13 mouse cellular contexts compared by ENCODE assay signal in the genomic region with DNA sequence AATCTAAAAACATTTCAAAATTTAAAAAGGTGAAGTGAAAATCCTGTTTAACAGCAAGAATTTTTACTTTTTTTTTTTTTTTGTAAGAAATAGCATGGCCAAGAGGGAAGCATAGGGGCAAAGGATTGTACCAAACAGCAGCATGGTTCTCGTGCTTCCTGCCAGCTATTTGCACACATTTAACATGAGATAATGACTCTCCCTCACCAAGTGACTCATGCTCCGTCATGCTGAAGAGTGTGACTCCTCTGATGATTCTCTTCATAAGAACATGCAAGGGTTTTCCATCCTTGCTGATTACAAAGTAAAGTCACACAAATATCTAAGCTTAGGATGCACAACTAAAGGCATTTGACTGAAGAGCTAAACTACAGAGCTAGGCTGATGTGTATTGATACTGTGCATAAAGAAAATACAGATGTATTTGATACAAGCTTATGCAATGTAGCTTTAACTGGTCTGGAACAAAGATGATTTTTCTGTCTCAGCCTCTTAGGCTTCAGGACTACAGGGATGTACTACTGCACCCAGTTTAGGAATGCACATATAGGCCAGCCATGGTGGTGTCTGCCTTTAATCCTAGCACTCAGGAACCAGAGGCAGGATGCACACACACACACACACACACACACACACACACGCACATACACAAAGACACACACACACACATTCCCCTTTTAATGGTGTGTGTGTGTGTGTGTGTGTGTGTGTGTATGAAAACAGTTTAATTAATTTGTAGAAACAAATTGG. TPM values are rescaled to one million over a fixed set of nuclear protein-coding genes. Genes with fewer than 3 reads are reported as not detected.
DNase-seq lines count a peak whose midpoint lies in the region; ATAC-seq and TF ChIP-seq lines count a peak whose summit lies in the region.
"Had no signal": no experiment of that assay in that cellular context is flagged by ENCODE, and none has a peak within 500 bp of the region (broad histone marks: within the 10 kb centered on the region; RNA-seq: fewer than 3 reads in every experiment).

No protein-coding gene starts in this region.

- no peaks in the 10 kb centered on the region for H3K9me3 ChIP-seq in midbrain, embryonic 13.5 days
- no peaks in the 10 kb centered on the region for H3K9me3 ChIP-seq in midbrain, embryonic 15.5 days
- no peaks in the 10 kb centered on the region for H3K9me3 ChIP-seq in MEL (replicated peaks; ENCODE audit: insufficient read depth, low read length)
- H3K9me3 ChIP-seq: hindbrain, embryonic 10.5 days had no signal

- no peak for TF ChIP-seq POLR2A in MEL (IDR thresholded peaks at IDR 0.05; ENCODE audit: control insufficient read depth in 1 of 2, insufficient read depth in 1 of 2, low read depth in 1 of 2, low read length in 2 of 2, poor library complexity in 1 of 2)

- H3K27me3 ChIP-seq in midbrain, embryonic 13.5 days, result no peaks in the 10 kb centered on the region
- no peaks in the 10 kb centered on the region for H3K27me3 ChIP-seq in midbrain, embryonic 15.5 days (replicated peaks)
- peaks cover 0 to 1% of the 10 kb centered on the region in 2 experiments; a peak in 3 of 4 replicates for H3K27me3 ChIP-seq in MEL (ENCODE audit: control insufficient read depth in 1 of 2, insufficient read depth in 2 of 2, low read length in 2 of 2)

- no peak overlapping the region for H3K9ac ChIP-seq in midbrain, embryonic 13.5 days (replicated peaks)
- no peak overlapping the region for H3K9ac ChIP-seq in midbrain, embryonic 15.5 days
- H3K9ac ChIP-seq in MEL (ENCODE audit: control insufficient read depth, low read depth, low read length, poor library complexity, severe bottlenecking), result no peak overlapping the region

- TF ChIP-seq CTCF in MEL (IDR thresholded peaks at IDR 0.05 in 2 of 3, conservative IDR thresholded peaks at IDR 0.05 in 1 of 3; ENCODE audit: control insufficient read depth in 1 of 3, insufficient read depth in 1 of 3, low read depth in 2 of 3, low read length in 3 of 3, poor library complexity in 1 of 3, severe bottlenecking in 1 of 3), result no peak

- ATAC-seq in midbrain, embryonic 13.5 days, result 0 out of 2 replicates have a peak, but pooled peaks have one; percentile 20
- no peak; the same call in 1 of the 2 replicates for ATAC-seq in midbrain, embryonic 15.5 days (replicated peaks)
- peak; percentile 53 for ATAC-seq in megakaryocyte, adult 5-6 weeks (ENCODE audit: poor library complexity, severe bottlenecking)

- H3K79me2 ChIP-seq in MEL (ENCODE audit: control insufficient read depth, insufficient read depth, low read length, poor library complexity), result no peaks in the 10 kb centered on the region

- H3K27ac ChIP-seq in midbrain, embryonic 13.5 days, result no peak overlapping the region
- H3K27ac ChIP-seq in midbrain, embryonic 15.5 days, result no peak overlapping the region
- no peak overlapping the region for H3K27ac ChIP-seq in MEL (ENCODE audit: control insufficient read depth, low read depth, low read length)
- H3K27ac ChIP-seq: heart, adult 2 months; hindbrain, embryonic 10.5 days had no signal

- no peak for TF ChIP-seq RAD21 in MEL (IDR thresholded peaks at IDR 0.05; ENCODE audit: low read depth, low read length)

- DNase-seq in B cell, adult 2 months, result peak; percentile 42 to 46
- peak; percentile 11 for DNase-seq in MEL (ENCODE audit: low read depth, low spot score)
- DNase-seq in cerebellum, postnatal 14 days, result no peak
- no peak for DNase-seq in ovary, postnatal 14 days (ENCODE audit: low spot score)
- DNase-seq: adrenal gland, adult 8-10 months; cerebellum, adult 8-10 months; heart, adult 2 months; kidney, adult 9 months; lung, postnatal 14 days had no signal

- no peaks in the 10 kb centered on the region for H3K36me3 ChIP-seq in midbrain, embryonic 13.5 days
- no peaks in the 10 kb centered on the region for H3K36me3 ChIP-seq in midbrain, embryonic 15.5 days (replicated peaks)
- H3K36me3 ChIP-seq in MEL (ENCODE audit: control insufficient read depth in 1 of 2, insufficient read depth in 2 of 2, low read length in 2 of 2), result no peaks in the 10 kb centered on the region
- H3K36me3 ChIP-seq: hindbrain, embryonic 10.5 days had no signal

- no peak overlapping the region for H3K4me3 ChIP-seq in midbrain, embryonic 13.5 days (replicated peaks)
- H3K4me3 ChIP-seq in midbrain, embryonic 15.5 days, result no peak overlapping the region
- no peak overlapping the region for H3K4me3 ChIP-seq in MEL (ENCODE audit: control insufficient read depth in 1 of 2, insufficient read depth in 1 of 2, low read depth in 2 of 2, low read length in 2 of 2)
- H3K4me3 ChIP-seq: heart, adult 2 months; hindbrain, embryonic 10.5 days had no signal

- TF ChIP-seq EP300 in MEL (IDR thresholded peaks at IDR 0.05; ENCODE audit: low read depth in 1 of 2, low read length in 2 of 2), result no peak

- WGBS in midbrain, embryonic 13.5 days, result 73% methylated on average over 3 of the region's 3 CpGs
- WGBS in midbrain, embryonic 15.5 days, result 72% methylated on average over 3 of the region's 3 CpGs

- H3K4me2 ChIP-seq in midbrain, embryonic 13.5 days (replicated peaks), result no peak overlapping the region
- H3K4me2 ChIP-seq in midbrain, embryonic 15.5 days, result no peak overlapping the region

- no peaks in the 10 kb centered on the region for H3K4me1 ChIP-seq in midbrain, embryonic 13.5 days (replicated peaks)
- H3K4me1 ChIP-seq in midbrain, embryonic 15.5 days, result no peaks in the 10 kb centered on the region
- no peaks in the 10 kb centered on the region for H3K4me1 ChIP-seq in MEL (ENCODE audit: control insufficient read depth in 1 of 2, insufficient read depth in 2 of 2, low read length in 2 of 2)
- H3K4me1 ChIP-seq: hindbrain, embryonic 10.5 days had no signal

TF ChIP-seq in MEL, 35 proteins besides CTCF, POLR2A, EP300 and RAD21:
- no peak for TF ChIP-seq MYC (IDR thresholded peaks at IDR 0.05; ENCODE audit: low read depth, low read length)
- TF ChIP-seq ETS1 (IDR thresholded peaks at IDR 0.05; ENCODE audit: low read depth, low read length), result no peak
- TF ChIP-seq MAX (IDR thresholded peaks at IDR 0.05; ENCODE audit: low read length), result no peak
- TF ChIP-seq HCFC1 (IDR thresholded peaks at IDR 0.05; ENCODE audit: low read depth, low read length), result no peak
- no peak for TF ChIP-seq SIN3A (IDR thresholded peaks at IDR 0.05; ENCODE audit: low read length)
- TF ChIP-seq ZKSCAN1 (IDR thresholded peaks at IDR 0.05; ENCODE audit: low read depth, low read length), result no peak
- TF ChIP-seq ZC3H11A (IDR thresholded peaks at IDR 0.05; ENCODE audit: low read depth, low read length), result no peak
- TF ChIP-seq MAFK (IDR thresholded peaks at IDR 0.05; ENCODE audit: borderline replicate concordance, low read depth, low read length), result no peak
- no peak for TF ChIP-seq CHD2 (IDR thresholded peaks at IDR 0.05; ENCODE audit: low read length)
- no peak for TF ChIP-seq ZMIZ1 (IDR thresholded peaks at IDR 0.05; ENCODE audit: low read depth, low read length)
- no peak for TF ChIP-seq MAZ (IDR thresholded peaks at IDR 0.05; ENCODE audit: low read depth, low read length)
- TF ChIP-seq TCF12 (IDR thresholded peaks at IDR 0.05; ENCODE audit: low read depth, low read length), result no peak
TF ChIP-seq in MEL: peak in this region for 0.

RNA-seq across cellular contexts. Expression of a gene that starts 1.6 kb away (rescaled TPM):
- polyA plus RNA-seq in midbrain, embryonic 13.5 days (2015; fragmentation: Nextera tagmentation; extraction: Ambion mirVana), result 0.07 TPM in 1 of 2 replicates, not detected in the other
- polyA plus RNA-seq in midbrain, embryonic 15.5 days (2015; fragmentation: Nextera tagmentation; extraction: Ambion mirVana), result not detected in 2 replicates
- not detected in 2 replicates for total RNA-seq in MEL (2012; rRNA removed)
- not detected for polyA plus RNA-seq in MEL (2012; ENCODE audit: insufficient read depth in 1 of 2, insufficient read length in 2 of 2, low read depth in 1 of 2, low replicate concordance in 2 of 2, missing spikeins in 1 of 2)
- total RNA-seq in megakaryocyte, adult 5-6 weeks (2015), result 3.8 and 5.0 TPM in 2 replicates
- 5.9 and 8.5 TPM in 2 replicates for total RNA-seq in megakaryocyte, adult 5-6 weeks (2017)
- polyA plus RNA-seq: hindbrain, embryonic 10.5 days had no signal

Comparison
In these comparisons a context has a peak if more than half of its experiments do, and no peak if none do; other contexts are left out.
1. DNase-seq: peak in B cell, adult 2 months (2 of 2) and MEL (single experiment); none in cerebellum, postnatal 14 days (0 of 2) and ovary, postnatal 14 days (single experiment).